Mouse (Mus musculus) frontal cortex, postnatal 36 days (tissue): Measurements from ENCODE around the gene Cdca3.

Experiments used
- DNase-seq, 2 experiments: peaks; one replicate each; pipeline ENCODE4 v3.0.0; 2022; ENCODE audit warnings: low spot score in 2 of 2

Cdca3 gene

DNA sequence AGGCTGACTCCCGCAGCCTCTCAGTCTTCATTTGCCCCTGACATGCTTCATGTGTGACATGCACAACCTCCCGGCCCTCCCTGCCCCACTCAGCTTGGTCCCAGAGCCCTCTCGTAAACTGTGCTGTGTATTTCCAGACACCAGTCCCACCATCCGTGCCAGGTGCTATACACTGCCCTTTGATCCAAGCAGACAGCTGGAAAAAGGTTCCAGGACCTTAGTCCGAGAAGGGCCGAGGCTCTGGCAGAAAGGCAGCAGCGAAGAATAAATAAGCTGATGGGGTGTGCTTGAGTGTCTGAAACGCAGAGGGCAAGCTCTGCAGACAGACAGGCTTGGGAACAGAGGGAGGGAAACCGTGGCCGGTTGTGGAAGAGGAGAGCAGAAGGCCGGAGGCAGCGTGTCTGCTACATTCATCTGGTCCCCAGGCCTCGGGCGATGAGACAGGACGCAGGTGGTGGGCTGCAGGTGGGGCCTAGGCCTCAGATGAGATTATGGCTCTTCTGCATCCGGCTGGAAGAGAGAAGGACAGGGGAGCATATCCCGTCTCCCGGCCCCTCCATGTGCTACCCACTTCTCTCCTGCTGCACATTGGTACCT lies 36.5 kb downstream of the Cdca3 start:
- no peak for DNase-seq

GRCm38 (mm10) chr6:124866560-124866959 lies 37.2 kb downstream of the Cdca3 start:
- DNase-seq, result no peak

DNA sequence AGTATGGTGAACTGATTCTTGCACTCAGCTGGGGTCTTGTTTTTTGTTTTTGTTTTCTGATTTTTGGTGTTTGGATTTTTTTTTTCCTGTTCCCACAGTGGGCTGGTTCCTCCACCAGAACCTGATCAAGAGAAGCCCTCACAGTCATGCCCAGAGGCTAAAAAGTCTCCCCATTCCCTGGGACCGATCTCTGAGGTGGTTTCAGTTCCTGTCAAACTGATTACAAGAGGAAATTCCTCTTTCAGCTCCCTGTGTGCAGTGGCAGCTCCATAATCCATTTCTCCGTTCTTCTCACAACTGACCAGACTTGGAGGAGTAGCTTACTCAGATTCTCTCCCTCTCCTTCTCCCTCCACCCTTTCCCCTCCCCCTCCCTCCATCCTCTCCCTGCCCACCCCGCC lies 45.0 kb downstream of the Cdca3 start:
- DNase-seq, result no peak

DNA sequence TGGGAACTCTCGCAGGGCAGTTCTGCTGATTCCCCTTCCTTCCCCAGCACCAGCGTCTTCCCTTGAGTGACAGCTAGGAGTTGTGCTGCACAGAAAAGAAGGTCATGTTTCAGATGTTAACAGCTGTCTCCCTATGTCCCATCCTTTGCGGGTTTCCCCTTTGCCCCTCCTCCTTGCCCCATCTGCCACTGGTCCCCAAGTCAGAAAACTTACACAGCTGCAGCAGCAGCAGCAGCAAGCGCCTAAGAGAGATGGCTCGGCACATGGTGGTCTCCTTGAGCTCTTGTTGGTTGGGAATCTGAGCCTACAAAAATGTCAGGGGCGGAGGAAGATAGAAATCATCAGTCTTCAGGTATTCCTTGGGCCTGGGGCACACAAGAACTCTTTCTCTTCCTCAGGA lies 50.0 kb downstream of the Cdca3 start:
- no peak for DNase-seq

DNA sequence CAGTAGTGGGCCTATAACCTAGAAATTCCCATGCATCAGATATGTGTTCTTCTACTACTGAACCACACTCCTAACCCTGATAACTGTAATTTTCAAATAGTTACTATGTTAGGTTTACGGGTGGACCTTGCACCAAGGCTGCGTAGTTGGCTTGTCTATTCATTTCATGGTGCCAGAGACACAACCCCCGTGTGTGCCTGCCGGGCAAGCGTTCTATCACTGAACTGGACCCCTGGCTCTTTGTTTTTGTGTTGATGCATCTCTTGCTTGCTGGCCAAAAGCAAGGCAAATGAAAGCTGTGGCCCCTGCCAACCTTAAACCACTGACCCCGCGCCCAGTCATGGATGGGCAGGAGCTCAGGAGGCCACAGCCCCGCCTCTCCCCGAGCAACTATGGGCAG lies 52.5 kb downstream of the Cdca3 start:
- no peak for DNase-seq
